Mouse (Mus musculus) cerebellum, adult 18-20 months (tissue): ENCODE measurements around the gene Gm21317.
"Not testable (repeated sequence)": the region's sequence is repeated elsewhere in the genome, so short reads cannot be mapped to it uniquely, and the experiment has no call there.

Source experiments
- DNase-seq, 2 experiments: peaks; one replicate each; pipeline ENCODE4 v3.0.0; 2021

Gene Gm21317

DNA sequence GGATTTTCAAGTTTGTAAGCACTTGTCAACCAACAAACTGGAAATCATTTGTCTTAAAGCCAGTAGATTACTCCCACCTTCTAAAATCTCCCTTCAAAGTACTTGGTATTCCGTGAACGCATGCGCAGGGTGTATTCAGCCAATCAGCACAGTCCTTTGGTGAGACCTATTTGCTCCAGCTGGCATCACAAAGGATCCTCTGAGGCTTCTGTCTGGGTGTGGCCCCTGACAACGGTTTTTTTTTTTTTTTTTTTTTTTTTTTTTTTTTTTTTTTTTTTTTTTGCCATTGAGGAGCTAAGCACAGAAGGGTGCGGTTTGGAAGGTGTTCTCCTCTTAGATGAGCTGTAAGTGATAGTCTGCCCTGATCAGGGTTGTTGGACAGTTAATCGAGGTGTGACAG, at the start of gene Gm21317:
TSS of gene Gm21317 (plus strand) at position 301 of the 400 bp plus-strand sequence.
- DNase-seq: not testable (repeated sequence)
